Mouse (Mus musculus): ENCODE data around the gene A730049H05Rik.

Gene A730049H05Rik

GRCm38 (mm10) chr6:92826561-92826960 lies 10.3 kb downstream of the A730049H05Rik start:
- ATAC-seq (ENCODE audit: insufficient number of reproducible peaks, low FRiP score, low TSS enrichment): no peak

- ATAC-seq (ENCODE audit: insufficient number of reproducible peaks, low FRiP score, low TSS enrichment): no peak
These were observed 11.1 kb downstream of the A730049H05Rik start for GRCm38 (mm10) chr6:92827360-92827759.

GRCm38 (mm10) chr6:92829148-92829547 lies 12.9 kb downstream of the A730049H05Rik start:
- no peak for ATAC-seq (ENCODE audit: insufficient number of reproducible peaks, low FRiP score, low TSS enrichment)

GRCm38 (mm10) chr6:92831106-92831505 lies 14.8 kb downstream of the A730049H05Rik start:
- ATAC-seq (ENCODE audit: insufficient number of reproducible peaks, low FRiP score, low TSS enrichment): no peak

- ATAC-seq (ENCODE audit: insufficient number of reproducible peaks, low FRiP score, low TSS enrichment): no peak
These were observed 25.7 kb downstream of the A730049H05Rik start for GRCm38 (mm10) chr6:92842000-92842399.

- no peak for ATAC-seq (ENCODE audit: insufficient number of reproducible peaks, low FRiP score, low TSS enrichment)
These were observed 27.2 kb downstream of the A730049H05Rik start for GRCm38 (mm10) chr6:92843474-92843873.

- no peak for ATAC-seq (ENCODE audit: insufficient number of reproducible peaks, low FRiP score, low TSS enrichment)
These were observed 29.6 kb downstream of the A730049H05Rik start for GRCm38 (mm10) chr6:92845898-92846297.

GRCm38 (mm10) chr6:92846614-92847013 lies 30.3 kb downstream of the A730049H05Rik start:
- no peak for ATAC-seq (ENCODE audit: insufficient number of reproducible peaks, low FRiP score, low TSS enrichment)

- ATAC-seq (ENCODE audit: insufficient number of reproducible peaks, low FRiP score, low TSS enrichment): no peak
These were observed 32.9 kb downstream of the A730049H05Rik start for GRCm38 (mm10) chr6:92849208-92849607.

GRCm38 (mm10) chr6:92850250-92850649 lies 34.0 kb downstream of the A730049H05Rik start:
- no peak for ATAC-seq (ENCODE audit: insufficient number of reproducible peaks, low FRiP score, low TSS enrichment)

GRCm38 (mm10) chr6:92854873-92855272 lies 38.6 kb downstream of the A730049H05Rik start:
- ATAC-seq (ENCODE audit: insufficient number of reproducible peaks, low FRiP score, low TSS enrichment): no peak

GRCm38 (mm10) chr6:92857761-92858160 lies 41.5 kb downstream of the A730049H05Rik start:
- no peak for ATAC-seq (ENCODE audit: insufficient number of reproducible peaks, low FRiP score, low TSS enrichment)

GRCm38 (mm10) chr6:92858721-92859510 lies 42.6 kb downstream of the A730049H05Rik start:
- ATAC-seq (ENCODE audit: insufficient number of reproducible peaks, low FRiP score, low TSS enrichment): no peak

- ATAC-seq (ENCODE audit: insufficient number of reproducible peaks, low FRiP score, low TSS enrichment): no peak
These were observed 44.1 kb downstream of the A730049H05Rik start for GRCm38 (mm10) chr6:92860285-92860912.

- no peak for ATAC-seq (ENCODE audit: insufficient number of reproducible peaks, low FRiP score, low TSS enrichment)
These were observed 46.3 kb downstream of the A730049H05Rik start for GRCm38 (mm10) chr6:92862599-92862998.

GRCm38 (mm10) chr6:92869089-92869581 lies 52.9 kb downstream of the A730049H05Rik start, which contains the start of gene Gm15737:
Gm15737 (plus strand) TSS chr6:92869357.
- no peak for ATAC-seq (ENCODE audit: insufficient number of reproducible peaks, low FRiP score, low TSS enrichment)

- ATAC-seq (ENCODE audit: insufficient number of reproducible peaks, low FRiP score, low TSS enrichment): no peak
These were observed 53.4 kb downstream of the A730049H05Rik start for GRCm38 (mm10) chr6:92869582-92870219.

- ATAC-seq (ENCODE audit: insufficient number of reproducible peaks, low FRiP score, low TSS enrichment): no peak
These were observed 55.5 kb downstream of the A730049H05Rik start for GRCm38 (mm10) chr6:92871813-92872212.

GRCm38 (mm10) chr6:92872766-92873165 lies 56.5 kb downstream of the A730049H05Rik start:
- no peak for ATAC-seq (ENCODE audit: insufficient number of reproducible peaks, low FRiP score, low TSS enrichment)

GRCm38 (mm10) chr6:92874854-92875253 lies 58.6 kb downstream of the A730049H05Rik start:
- ATAC-seq (ENCODE audit: insufficient number of reproducible peaks, low FRiP score, low TSS enrichment): no peak

GRCm38 (mm10) chr6:92875340-92875739 lies 59.1 kb downstream of the A730049H05Rik start:
- no peak for ATAC-seq (ENCODE audit: insufficient number of reproducible peaks, low FRiP score, low TSS enrichment)
